Mouse (Mus musculus) heart, adult 11 months (tissue): ENCODE measurements around the gene Wfdc11.
A peak's percentile ranks its signal among the peaks of the same experiment; 100 is the strongest.

ENCODE experiments used
- DNase-seq: peaks from one replicate; pipeline ENCODE4 v3.0.0; 2022

Wfdc11 gene

DNA sequence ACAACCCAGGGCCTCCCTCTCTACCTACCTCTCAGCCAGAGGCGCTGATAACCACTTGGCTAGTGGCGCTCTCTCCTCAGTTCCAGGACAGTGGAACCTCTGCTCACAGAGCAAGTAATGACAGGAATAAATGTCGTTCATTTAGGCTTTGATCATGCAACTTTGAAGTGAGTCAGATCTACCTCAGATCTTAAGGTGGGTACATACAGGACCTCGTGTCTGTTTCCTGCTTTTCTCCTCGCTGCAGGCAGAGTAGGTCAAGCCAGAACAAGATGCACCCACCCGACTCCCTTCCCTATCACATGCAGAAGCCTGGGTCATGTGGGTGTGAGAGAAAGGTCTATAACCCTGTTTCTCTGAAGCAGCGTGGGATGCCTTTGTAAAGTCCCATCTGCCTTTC lies at the start of gene Wfdc11:
TSS of gene Wfdc11 (minus strand) at position 101 of the 400 bp plus-strand sequence.
- DNase-seq, result peak; percentile 45

DNA sequence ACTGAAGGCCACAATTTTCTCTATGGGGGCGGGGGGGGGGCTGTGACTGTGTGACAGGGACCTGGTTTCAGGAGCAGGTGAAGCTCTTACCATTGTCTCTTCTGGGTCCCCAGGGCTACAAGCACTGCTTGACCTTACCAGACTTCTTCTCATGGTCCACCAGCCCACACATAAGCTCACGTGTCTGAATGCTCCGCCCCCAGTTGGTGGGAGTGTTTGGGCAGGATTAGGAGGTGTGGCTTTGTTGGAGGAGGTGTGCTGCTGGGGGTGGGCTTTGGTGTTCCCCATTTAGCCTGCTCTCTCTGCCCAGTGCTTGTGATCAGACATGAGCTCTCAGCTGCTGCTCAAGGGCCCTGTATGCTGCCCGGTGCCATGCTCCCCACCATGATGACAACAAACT lies 49.4 kb upstream of the Wfdc11 start:
- DNase-seq, result no peak

- DNase-seq, result peak; percentile 45
Measured at GRCm38 (mm10) chr2:164716194-164716786, 42.4 kb upstream of the Wfdc11 start.

GRCm38 (mm10) chr2:164715005-164715404 lies 41.1 kb upstream of the Wfdc11 start, which contains the start of gene Spint5:
Spint5 (plus strand) TSS chr2:164715305.
- DNase-seq, result peak; percentile 61

- DNase-seq, result peak; percentile 76
Measured at GRCm38 (mm10) chr2:164705991-164706390, 32.1 kb upstream of the Wfdc11 start.

- DNase-seq, result peak; percentile 54
Measured at GRCm38 (mm10) chr2:164705328-164705727, 31.4 kb upstream of the Wfdc11 start.

GRCm38 (mm10) chr2:164704235-164704634 lies 30.3 kb upstream of the Wfdc11 start:
- DNase-seq, result peak; percentile 43

DNA sequence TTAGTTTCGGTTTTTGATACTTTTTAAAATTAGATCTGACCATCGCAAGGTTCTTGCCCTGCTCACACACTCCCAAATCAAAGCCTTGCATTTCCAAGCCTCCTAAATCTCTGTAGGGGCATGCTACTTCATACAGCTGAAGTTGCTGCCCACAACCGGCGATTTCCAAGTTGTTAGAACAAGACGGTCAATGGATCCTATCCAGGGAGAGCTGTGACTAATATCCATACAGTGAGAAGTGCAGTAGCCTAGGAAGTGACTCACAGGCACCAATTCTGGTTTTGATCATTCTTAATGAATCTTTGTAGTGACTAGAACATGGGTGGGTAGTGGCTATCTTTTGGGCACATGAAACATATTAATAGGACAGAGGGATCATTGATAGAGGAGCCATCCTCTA lies 27.9 kb upstream of the Wfdc11 start:
- peak; percentile 44 for DNase-seq

GRCm38 (mm10) chr2:164700959-164701358 lies 27.1 kb upstream of the Wfdc11 start:
- DNase-seq, result peak; percentile 41

DNA sequence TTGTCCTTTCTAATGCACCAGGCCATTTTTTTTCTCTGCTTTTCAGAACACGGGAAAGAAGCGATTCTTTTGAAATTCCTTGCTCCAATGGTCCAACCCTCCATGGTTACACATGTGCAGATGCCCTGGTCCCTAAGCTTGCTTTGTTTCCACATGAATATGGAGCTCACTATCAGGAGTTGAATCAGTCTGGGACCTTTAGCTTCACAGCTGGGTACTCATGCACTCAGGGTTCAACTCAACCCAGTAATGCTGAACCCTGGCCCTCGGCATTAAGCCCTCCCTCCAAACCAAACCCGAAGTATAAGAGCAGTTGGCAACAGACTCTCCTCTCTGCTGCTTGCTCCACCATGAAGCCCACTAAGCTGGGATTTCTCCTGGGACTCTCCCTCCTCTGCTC lies 24.3 kb upstream of the Wfdc11 start, which contains the start of gene Spint4:
TSS of gene Spint4 (plus strand) at position 301 of the 400 bp plus-strand sequence.
- DNase-seq, result peak; percentile 62

DNA sequence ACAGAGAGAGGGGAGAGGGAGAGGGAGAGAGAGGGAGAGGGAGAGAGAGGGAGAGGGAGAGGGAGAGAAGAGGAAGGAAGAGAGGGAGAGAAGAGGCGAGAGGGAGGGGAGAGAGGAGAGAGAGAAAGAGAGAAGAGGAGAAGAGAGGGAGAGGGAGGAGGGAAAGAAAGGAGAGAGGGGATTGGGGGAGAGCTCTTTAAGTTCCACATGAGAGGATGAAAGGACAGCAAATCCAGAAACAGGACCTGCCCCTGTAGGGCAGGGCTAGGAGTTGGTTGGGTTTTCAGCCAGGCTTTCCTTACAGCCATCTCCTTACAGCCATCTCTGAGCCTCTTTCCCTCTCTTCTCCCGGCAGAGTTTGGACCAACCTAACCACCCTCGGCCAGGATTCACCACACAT lies 10.9 kb upstream of the Wfdc11 start, which contains the start of gene Wfdc13:
TSS of gene Wfdc13 (plus strand) at position 301 of the 400 bp plus-strand sequence.
- DNase-seq, result peak; percentile 30

DNA sequence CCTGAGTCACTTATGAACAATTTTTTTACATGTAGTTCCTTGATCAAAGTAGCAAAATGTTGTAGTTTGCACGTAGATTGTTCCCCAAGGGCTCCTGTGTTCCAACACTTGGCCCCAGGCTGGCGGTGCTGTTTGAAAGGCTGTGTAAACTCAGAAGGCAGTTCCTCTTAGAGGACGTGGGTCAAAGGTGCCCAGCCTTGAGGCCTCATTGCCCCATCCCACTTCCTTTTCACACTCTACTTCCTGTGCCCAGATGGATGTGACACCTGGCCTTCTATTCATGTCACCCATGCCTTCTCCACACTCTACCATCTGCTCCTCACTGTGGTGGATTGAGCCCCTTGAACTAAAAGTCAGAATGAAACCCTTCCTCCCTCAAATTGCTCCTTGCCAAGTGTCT lies 6.0 kb upstream of the Wfdc11 start:
- DNase-seq, result peak; percentile 75

DNA sequence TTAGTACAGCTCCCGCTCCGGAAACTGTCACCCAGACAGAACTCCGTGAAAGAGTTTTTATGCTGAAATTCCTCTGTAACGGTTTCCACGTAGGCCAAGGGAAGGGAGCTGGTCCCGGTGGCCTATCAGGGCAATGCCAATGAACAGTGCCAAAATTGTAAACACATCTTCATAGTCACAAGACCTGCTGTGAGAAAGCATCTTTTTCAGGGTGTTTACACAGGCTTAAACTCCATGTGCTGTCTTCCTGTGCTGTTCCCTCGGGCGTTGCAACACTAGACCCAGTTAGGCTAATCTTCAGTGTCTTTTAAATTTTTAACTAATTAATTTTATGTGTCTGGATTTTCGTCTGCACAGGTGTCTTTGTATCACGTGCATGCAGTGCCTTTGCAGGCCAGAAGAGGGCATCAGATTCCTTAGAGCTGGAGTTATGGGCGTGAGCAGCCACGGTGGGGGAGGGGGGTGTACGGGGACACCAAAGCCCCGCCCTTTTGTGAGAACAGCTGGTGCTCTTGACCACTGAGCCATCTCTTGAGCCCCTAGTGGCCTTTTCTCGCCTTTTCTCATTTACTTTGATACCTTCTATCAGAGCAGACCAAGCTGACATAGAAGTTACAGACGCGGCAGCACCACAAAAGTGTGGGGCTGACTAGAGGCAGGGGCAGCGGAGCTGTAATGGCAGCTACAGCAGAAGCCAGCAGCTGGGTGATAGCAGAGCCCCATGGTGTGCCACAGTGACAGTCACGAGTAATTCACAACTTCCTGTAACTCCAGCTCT lies 5.2 kb upstream of the Wfdc11 start:
- DNase-seq, result peak; percentile 95

DNA sequence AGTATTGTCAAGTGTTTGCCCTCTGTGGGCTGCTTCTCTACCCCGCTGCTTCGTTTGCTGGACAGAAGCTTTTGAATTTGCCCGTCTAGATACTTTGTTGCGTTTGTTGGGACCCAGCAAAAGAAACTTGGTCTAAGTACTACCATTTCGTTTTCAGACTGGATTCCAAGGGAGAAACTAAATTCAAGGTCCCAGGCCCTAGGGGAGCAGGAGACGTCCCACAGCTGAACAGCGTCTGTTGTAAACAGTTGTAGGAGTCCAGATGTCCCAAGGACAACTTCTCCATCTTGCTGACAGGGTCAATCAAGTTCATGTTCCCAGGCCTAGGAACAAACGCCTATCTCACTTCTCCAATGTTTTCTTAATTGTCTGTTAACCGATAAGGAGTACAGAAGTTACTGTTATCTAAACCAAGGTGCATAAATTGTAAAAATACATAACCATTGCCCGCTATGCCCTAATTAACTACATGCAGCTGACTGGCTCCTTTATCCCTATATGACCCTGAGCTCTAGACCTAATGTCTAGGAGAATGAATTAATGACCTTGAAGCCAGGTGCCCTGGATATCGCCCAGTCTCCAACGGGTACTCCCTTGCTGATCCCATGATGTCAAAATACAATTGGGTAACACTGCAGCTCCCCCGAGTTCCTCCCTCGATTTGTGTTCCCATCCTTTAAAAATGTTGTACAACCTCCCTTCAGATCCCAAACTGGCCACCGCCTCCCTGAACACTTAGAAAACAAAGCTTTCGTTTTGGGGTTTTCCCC lies 3.2 kb upstream of the Wfdc11 start:
- DNase-seq, result peak; percentile 66

DNA sequence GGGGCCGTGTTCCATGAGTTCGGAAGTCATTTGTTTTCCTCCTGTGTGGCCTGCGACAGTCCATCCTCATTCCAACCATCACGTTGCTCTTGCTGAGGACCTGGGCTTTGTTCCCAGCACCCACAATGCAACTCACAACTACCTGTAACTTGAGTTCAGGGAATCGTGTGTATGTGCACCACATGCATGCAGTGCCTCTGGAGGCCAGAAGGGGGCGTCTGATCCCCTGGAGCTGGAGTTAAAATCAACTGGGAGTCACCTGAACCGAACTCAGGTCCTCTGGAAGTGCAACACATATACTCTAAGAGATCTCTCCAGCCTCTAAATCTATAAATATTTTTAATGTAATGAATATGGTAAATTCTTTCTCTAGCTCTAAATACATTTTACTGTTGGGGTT lies 2.2 kb upstream of the Wfdc11 start:
- peak; percentile 58 for DNase-seq

DNA sequence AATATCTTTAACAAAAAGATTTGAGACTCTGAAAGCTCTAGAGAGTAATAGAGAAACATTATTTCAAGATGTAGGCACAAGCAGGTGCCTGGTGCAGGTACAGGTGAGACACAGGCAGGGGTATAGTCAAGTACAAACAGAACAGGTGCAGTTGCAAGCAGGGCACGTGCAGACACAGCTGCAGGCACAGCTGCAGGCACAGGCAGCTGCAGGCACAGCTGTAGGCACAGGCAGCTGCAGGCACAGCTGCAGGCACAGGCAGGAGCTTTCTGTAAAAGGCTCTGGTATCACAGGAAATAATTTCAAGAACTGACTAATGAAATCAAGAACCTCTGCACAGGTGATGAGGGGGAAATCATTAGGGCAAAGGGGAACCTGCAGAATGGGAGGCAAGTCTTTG lies 2.9 kb downstream of the Wfdc11 start:
- DNase-seq, result peak; percentile 30

DNA sequence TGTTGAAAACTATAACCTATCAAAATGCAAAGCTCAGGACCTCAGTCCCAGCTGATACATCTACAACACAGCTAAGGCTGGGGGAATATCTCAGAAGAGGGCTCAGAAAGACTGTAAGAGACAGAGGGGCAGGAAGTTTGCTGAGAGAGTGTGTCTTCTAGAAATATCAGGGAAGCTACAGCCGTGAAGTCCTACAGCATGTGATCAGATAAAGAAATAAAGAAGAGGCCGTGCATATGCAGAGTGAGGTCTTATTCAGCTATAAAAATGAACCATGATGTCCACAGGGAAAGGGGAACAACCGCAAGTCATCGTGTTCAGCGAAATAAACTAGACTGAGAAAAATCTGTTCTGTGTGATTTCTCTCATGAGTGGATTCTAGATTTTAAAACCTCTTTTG lies 3.6 kb downstream of the Wfdc11 start:
- peak; percentile 51 for DNase-seq

GRCm38 (mm10) chr2:164664851-164665250 lies 9.0 kb downstream of the Wfdc11 start:
- no peak for DNase-seq

DNA sequence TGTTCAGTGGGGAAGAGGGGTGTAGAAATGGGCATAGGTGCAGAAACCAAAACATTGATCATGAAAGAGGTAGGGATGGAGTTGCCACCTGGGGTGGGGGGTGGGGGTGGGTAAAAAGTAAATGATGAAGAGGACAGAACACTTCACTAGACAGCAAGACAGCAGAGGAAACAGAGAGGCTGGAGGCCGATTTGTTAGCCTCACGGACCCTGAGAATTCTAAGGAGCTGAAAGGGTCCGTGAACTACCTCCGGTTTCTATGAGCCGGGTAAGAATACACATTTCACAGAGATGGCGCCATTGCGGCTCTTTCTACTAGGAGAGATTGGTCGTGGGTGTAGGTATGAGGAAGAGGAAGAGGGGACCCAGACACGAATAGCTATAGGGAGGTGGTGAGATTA lies 17.4 kb downstream of the Wfdc11 start, which contains the start of gene Wfdc9:
TSS of gene Wfdc9 (minus strand) at position 101 of the 400 bp plus-strand sequence.
- DNase-seq, result peak; percentile 73

DNA sequence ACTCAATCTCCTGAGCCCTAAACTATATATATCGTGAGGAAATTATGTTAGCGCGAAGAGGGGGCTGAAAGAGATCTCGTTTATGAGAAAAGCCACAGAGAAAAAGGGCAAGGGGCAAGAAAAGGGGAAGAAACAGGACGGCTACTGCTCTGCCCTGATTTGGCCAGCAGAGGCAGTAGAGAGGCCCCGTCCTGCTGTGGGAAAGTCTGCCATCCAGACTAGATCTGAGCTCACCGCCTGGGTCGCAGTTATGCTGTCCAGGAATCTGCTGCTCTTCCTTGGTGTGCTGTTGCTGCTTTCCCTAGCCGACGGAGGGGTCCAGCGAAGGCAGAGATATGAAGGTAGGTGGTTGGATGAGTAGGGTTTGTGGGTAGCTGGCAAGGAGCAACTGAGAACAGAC lies 18.0 kb downstream of the Wfdc11 start, which contains the start of gene Wfdc10:
TSS of gene Wfdc10 (plus strand) at position 189 of the 400 bp plus-strand sequence.
- no peak for DNase-seq

GRCm38 (mm10) chr2:164641881-164642673 lies 31.8 kb downstream of the Wfdc11 start:
- peak; percentile 66 for DNase-seq

DNA sequence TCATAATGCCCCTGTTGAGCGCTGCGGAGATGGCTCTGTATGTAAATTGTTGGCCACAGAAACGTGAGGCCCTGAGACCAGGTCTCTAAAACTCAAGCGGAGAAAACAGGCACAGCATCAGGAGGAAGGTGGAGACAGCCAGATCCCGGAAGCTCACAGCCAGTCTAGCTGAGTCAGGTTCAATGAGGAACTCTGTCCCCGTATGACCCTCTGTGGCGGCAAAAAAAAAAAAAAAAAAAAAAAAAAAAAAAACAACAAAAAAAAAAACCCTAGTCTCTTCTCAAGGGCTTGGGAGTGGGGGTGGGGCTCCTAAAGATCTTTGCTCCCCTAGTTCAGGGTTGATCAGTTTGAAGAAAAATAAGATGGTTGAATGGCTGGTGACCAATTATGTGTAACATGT lies 32.8 kb downstream of the Wfdc11 start:
- peak; percentile 91 for DNase-seq
